Mouse (Mus musculus) heart, embryonic 10.5 days (tissue): ENCODE data around the gene Baz1b. TPM values are rescaled to one million over a fixed set of nuclear protein-coding genes. Genes with fewer than 3 reads are reported as not detected.

Experiments
- DNase-seq: peaks from one replicate; pipeline ENCODE4 v3.0.0-alpha.2; 2017; ENCODE audit warnings: low spot score
- H3K27ac ChIP-seq: fragments of 300-500 bp; sonication (generic); 2 replicates; pipeline ENCODE4 v1.5.1; 2016; ENCODE audit warnings: mild to moderate bottlenecking
- H3K27me3 ChIP-seq: fragments of 300-500 bp; sonication (generic); 2 replicates; pipeline ENCODE4 v1.6.1; 2016; ENCODE audit warnings: mild to moderate bottlenecking; ENCODE audit not compliant: poor library complexity, insufficient read depth, severe bottlenecking
- H3K36me3 ChIP-seq: fragments of 300-500 bp; sonication (generic); 2 replicates; pipeline ENCODE4 v1.6.1; 2016; ENCODE audit warnings: mild to moderate bottlenecking, moderate library complexity
- H3K4me1 ChIP-seq: fragments of 300-500 bp; sonication (generic); 2 replicates; pipeline ENCODE4 v1.6.1; 2016; ENCODE audit warnings: mild to moderate bottlenecking
- H3K4me3 ChIP-seq: fragments of 300-500 bp; sonication (generic); 2 replicates; pipeline ENCODE4 v1.5.1; 2016; ENCODE audit warnings: mild to moderate bottlenecking, moderate library complexity
- H3K9me3 ChIP-seq: fragments of 300-500 bp; sonication (generic); 2 replicates; pipeline ENCODE4 v1.6.1; 2016; ENCODE audit warnings: mild to moderate bottlenecking, moderate library complexity
- WGBS: fragments of 180-500 bp; shearing (Covaris S2); methylation state at CpG from one replicate; pipeline ENCODE4 v1.1.7; 2016; 5-methylcytosine and 5-hydroxymethylcytosine counted together
- polyA plus RNA-seq: library from polyadenylated mRNA; unstranded; fragments of >200 nt; fragmentation: Nextera tagmentation; extraction: Ambion mirVana; gene quantifications from 2 replicates; pipeline ENCODE4 v1.2.1, GENCODE M21; 2016

Gene Baz1b
- polyA plus RNA-seq, 1 experiment from 2014 or later = 44.4 TPM

DNA sequence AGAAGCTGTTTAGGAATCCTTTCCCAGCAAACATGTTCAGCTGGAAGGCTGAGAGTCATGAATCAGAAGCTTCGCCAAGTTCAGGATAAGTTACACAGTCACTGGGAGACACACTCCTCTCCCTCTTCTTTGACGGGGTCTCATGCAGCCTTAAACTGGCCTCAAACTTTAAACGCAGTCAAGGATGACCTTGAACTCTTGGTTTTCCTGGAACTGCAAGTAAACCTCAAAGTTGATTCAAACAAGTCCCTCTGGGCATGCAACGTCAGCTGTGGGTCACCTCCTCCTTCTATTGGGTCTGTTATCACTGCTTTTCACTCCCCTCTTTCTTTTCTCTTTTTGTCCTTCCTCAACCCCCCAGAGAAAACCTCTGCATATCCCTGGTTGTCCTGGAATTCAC, 20.2 kb upstream of the Baz1b start:
- WGBS = 80% methylated on average over 4 of the region's 4 CpGs
- no peak overlapping the region for H3K4me3 ChIP-seq
- H3K27ac ChIP-seq = no peak overlapping the region
- no peaks in the 10 kb centered on the region for H3K9me3 ChIP-seq
- no peaks in the 10 kb centered on the region for H3K27me3 ChIP-seq
- no peak for DNase-seq
- peaks cover 15% of the 10 kb centered on the region for H3K4me1 ChIP-seq
- peaks cover 28% of the 10 kb centered on the region for H3K36me3 ChIP-seq

DNA sequence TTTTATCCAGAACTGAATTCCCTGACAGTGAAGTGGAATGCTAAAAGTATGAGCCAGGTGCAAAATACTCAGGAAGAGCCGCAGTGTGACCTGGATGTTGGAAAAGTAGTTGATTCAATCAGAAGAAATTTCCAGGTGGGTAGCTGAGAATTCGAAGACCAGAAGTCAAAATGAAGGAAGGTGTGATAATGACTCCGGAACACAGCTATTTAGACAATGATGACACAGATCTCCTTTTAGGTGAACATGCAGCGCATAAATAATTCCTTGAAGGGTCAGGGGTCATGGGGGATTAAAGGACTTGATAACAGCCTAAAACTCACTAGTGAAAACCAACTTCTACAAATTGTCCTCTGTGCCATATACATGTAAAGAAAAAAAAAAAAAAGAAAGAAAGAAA, 19.6 kb upstream of the Baz1b start:
- no peaks in the 10 kb centered on the region for H3K27me3 ChIP-seq
- peaks cover 28% of the 10 kb centered on the region for H3K36me3 ChIP-seq
- H3K4me3 ChIP-seq = no peak overlapping the region
- 94% methylated on average over 4 of the region's 4 CpGs for WGBS
- H3K27ac ChIP-seq = no peak overlapping the region
- no peak for DNase-seq
- peaks cover 15% of the 10 kb centered on the region for H3K4me1 ChIP-seq
- H3K9me3 ChIP-seq = no peaks in the 10 kb centered on the region

DNA sequence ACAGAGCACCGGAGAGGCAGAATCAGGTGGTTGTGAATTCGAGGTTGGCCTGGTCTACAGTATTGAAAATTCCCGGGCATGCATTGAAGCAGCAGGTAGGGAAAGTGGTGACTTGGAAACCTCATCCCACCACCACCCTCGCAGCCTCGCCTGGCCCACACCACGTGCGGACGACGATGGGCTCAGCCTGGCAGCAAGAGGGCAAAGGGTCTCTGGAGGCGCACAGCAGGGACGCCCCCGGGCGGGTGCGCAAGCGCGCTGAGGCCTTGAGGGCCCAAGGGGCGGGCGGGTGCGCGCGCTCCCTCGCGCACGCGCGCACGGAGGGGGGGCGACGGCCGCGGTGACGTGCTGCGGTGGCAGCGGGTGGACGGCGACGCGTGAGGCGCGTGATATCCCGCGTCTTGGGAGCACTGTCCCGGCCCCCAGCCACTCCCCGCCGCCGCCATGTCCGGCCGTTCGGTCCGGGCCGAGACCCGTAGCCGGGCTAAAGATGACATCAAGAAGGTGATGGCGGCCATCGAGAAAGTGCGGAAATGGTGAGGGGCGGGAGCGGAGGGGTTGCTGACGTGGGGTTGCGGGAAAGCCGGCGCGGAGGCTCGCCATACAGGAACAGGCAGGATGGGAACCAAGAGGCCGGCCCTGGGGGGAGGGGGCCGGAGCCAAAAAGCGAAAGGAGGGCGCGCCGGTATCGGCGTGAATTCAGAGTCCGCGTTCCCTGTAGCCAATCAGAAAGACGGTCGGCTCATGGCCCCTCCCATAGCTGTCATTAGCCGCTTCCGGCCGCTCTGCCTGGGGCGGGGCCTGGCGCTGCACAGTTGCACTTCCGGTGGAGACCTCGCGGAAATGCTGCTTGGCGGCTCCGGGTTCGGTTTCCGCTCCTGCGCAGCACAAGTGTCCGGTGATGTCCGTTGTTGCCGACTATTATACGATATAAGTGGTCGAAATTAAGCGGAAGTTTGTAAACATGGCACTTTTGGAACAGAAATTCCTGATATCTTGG, 18.7 kb upstream of the Baz1b start, which contains the start of gene Bcl7b:
TSS of gene Bcl7b (plus strand) at position 221 of the 1,000 bp plus-strand sequence.
- peak within 1 kb of the TSS; percentile 99 for H3K27ac ChIP-seq
- H3K4me3 ChIP-seq = peak within 1 kb of the TSS; percentile 78
- peaks cover 15% of the 10 kb centered on the region for H3K4me1 ChIP-seq
- no peaks in the 10 kb centered on the region for H3K27me3 ChIP-seq
- H3K36me3 ChIP-seq = peaks cover 30% of the 10 kb centered on the region
- no peaks in the 10 kb centered on the region for H3K9me3 ChIP-seq
- WGBS = 2% methylated on average over 92 of the region's 95 CpGs
- DNase-seq = peak; percentile 99

DNA sequence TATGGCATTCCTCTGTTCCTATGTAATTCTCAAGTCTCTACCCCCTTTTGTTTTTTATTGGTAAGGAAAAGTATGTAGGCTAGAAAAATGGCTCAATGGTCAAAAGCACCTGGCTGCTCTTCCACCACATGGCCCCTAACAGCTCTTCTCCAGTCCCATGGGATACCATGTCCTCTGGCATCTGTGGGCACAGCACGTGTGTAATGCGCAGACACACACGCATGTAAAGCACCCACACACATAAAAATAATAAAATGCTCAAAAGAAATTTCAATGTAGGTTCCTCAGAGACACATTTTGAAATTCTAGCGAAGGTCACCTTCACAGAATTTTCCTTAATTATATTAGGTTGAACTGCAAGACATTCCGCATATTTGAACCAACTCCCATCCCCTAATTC, 17.6 kb upstream of the Baz1b start:
- Histone ChIP-seq H3K27ac (peak overlapping the region; percentile 99), H3K4me3 (peak overlapping the region; percentile 78), H3K4me1 (peaks cover 15% of the 10 kb centered on the region), H3K9me3 (no peaks in the 10 kb centered on the region), H3K27me3 (no peaks in the 10 kb centered on the region), H3K36me3 (peaks cover 35% of the 10 kb centered on the region)
- 89% methylated on average over 5 of the region's 5 CpGs for WGBS
- DNase-seq = no peak

DNA sequence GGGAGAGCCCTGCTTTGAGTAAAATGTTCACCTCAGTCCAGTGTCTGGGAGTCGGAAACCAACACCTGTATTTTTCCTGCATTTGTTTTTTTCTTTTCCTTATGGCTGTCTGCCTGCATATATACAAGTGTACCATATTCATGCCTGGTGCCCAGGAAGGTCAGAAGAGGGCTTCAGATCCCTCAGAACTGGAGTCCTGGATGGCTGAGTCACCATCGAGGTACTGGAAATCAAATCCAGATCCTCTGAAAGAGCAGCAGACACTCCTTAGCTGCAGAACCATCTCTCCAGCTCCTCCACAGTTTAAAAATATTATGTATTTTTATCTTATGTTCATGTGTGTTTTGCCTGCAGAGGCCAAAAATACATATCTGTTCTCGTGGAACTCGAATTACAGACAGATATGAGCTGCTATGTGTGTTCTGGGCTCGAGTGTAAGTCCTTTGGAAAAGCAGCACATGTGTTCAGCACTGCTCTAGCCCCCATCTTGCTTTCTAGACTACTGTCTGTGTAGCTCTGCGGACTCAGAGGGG, 15.3 kb upstream of the Baz1b start:
- Histone ChIP-seq H3K36me3 (peaks cover 53% of the 10 kb centered on the region), H3K4me3 (no peak overlapping the region), H3K9me3 (no peaks in the 10 kb centered on the region), H3K27me3 (no peaks in the 10 kb centered on the region), H3K4me1 (peaks cover 15% of the 10 kb centered on the region), H3K27ac (no peak overlapping the region)
- 94% methylated on average over 6 of the region's 6 CpGs for WGBS
- no peak for DNase-seq

DNA sequence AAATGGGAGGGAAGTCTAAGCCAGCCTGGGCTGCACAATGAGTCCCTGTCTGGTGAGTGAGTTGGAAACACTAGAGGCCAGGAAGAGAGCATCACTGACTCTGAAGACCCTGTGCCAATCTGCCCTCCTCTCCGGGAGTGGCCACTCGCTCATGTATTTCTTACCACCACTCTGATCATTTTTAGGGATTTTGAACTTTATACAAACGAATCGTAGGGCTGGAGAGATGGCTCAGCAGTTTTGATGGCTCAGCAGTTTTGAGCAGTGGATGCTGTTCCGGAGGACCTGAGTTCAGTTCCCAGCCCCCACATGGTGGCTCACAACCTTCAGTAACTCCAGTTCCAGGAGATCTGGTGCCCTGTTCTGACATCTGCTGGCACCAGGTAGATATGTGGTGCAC, 14.1 kb upstream of the Baz1b start:
- Histone ChIP-seq H3K27me3 (no peaks in the 10 kb centered on the region), H3K9me3 (no peaks in the 10 kb centered on the region), H3K4me1 (peaks cover 13% of the 10 kb centered on the region), H3K27ac (no peak overlapping the region), H3K36me3 (peaks cover 66% of the 10 kb centered on the region), H3K4me3 (no peak overlapping the region)
- DNase-seq = no peak
- 94% methylated on average over 5 of the region's 5 CpGs for WGBS

DNA sequence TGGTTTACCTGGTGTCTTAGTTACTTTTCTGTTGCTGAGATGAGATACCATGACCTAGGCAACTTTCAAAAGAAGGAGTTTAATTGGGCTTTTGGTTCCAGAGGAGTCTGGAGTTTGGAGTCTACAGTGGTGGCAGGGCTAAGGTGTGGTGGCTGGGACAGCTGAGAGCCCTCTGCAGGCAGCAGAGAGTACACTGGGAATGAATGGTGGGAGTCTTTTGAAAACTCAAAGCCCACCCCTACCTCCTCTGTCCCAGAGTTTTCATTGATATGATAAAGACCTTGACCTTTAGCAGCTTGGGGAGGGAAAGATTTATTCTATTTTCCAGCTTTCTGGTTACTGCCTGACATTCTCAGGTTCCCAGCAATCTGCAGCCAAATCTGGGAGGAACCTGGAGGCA, 12.0 kb upstream of the Baz1b start:
- peaks cover 86% of the 10 kb centered on the region for H3K36me3 ChIP-seq

DNA sequence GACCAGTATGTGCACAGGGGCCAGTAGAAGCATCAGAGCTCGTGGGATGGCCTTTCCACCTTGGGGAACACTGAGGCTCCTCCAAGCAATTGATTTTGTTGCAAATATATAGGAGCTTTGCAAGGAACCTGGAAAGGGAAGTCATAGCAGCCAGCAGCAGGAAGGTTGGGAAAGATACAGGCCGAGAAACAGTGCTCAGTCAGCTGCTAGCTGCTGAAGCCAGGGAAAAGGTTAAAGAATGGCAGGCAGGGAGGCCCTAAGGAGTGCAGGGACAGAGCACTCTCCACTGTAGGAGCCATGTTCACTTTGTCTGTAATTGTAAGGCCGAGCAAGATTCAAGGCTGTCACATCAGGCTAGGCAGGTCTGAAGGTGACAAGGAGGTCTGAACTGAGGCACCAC, 8.5 kb upstream of the Baz1b start:
- Histone ChIP-seq H3K27me3 (no peaks in the 10 kb centered on the region), H3K27ac (peak overlapping the region; percentile 47; the same call in 1 of the 2 replicates), H3K9me3 (no peaks in the 10 kb centered on the region), H3K4me3 (no peak overlapping the region), H3K36me3 (peaks cover 88% of the 10 kb centered on the region), H3K4me1 (no peaks in the 10 kb centered on the region)
- 74% methylated on average over 3 of the region's 3 CpGs for WGBS
- DNase-seq = no peak

More for the DNA sequence above, 12.0 kb upstream of the Baz1b start:
- H3K27me3 ChIP-seq = no peaks in the 10 kb centered on the region
- H3K27ac ChIP-seq = no peak overlapping the region
- 0 out of 2 replicates have a peak, but pooled peaks cover under 1% of the 10 kb centered on the region for H3K4me1 ChIP-seq
- no peak for DNase-seq
- no peak overlapping the region for H3K4me3 ChIP-seq
- H3K9me3 ChIP-seq = no peaks in the 10 kb centered on the region

DNA sequence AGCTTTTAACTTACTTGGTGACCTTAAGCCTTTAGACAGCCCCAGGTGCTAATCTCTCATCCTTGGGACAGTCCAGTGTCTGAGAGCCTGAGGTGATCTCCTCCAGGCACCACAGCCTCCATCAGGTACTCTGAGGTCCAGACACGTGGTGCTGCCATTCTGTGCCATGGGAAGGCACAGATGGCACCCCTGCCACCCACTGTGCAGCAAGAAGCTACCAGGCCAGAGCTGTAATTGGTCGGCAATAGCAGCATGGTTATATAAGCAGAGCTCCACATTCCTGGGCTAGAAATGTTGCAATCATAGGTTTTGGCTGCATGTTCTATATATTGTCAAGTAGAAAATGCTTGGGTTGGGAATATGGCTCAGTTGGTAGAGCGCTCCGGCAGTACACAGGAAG, 8.1 kb upstream of the Baz1b start:
- H3K27me3 ChIP-seq = no peaks in the 10 kb centered on the region
- no peaks in the 10 kb centered on the region for H3K4me1 ChIP-seq
- H3K9me3 ChIP-seq = no peaks in the 10 kb centered on the region
- H3K36me3 ChIP-seq = peaks cover 83% of the 10 kb centered on the region
- no peak overlapping the region for H3K4me3 ChIP-seq
- no peak overlapping the region for H3K27ac ChIP-seq
- 88% methylated on average over 4 of the region's 4 CpGs for WGBS
- DNase-seq = no peak

DNA sequence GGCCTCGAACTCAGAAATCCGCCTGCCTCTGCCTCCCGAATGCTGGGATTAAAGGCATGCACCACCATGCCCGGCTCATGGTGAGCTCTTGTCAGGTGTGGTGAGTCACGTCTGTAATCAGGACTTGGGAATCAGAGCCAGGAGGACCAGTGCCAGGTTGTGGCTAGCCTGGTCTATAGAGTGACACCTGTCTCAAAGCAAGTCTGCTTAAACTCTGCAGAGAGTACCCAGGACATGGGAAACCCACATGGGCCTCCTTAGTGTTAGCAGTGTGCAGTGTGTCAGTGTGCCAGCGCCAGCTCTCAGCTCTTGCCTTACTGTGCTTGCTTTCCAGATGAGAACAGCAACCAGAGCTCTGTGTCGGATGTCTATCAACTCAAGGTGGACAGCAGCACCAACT, 7.4 kb upstream of the Baz1b start:
- DNase-seq = no peak
- H3K27ac ChIP-seq = no peak overlapping the region
- no peaks in the 10 kb centered on the region for H3K9me3 ChIP-seq
- H3K36me3 ChIP-seq = peaks cover 78% of the 10 kb centered on the region
- H3K4me1 ChIP-seq = no peaks in the 10 kb centered on the region
- H3K27me3 ChIP-seq = no peaks in the 10 kb centered on the region
- no peak overlapping the region for H3K4me3 ChIP-seq
- WGBS = 89% methylated on average over 7 of the region's 7 CpGs

DNA sequence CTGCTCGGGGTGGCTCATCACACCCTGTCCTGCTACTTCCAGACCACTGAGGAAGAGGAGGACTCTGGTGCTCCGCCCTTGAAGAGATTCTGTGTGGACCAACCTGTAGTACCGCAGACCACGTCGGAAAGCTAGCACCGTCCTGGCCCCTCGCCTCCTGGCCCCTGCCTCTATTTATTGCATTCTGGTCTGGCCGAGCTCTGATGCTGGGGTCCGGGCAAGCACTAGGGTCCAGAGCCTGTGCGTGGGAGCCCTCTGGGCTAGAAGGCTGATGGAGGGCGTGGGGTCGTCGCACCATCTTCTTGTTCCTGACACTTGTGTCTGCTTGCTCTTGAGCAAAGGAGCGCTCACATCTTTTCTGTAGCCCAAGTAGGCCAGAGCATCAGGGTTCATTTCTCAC, 6.3 kb upstream of the Baz1b start:
- Histone ChIP-seq H3K9me3 (no peaks in the 10 kb centered on the region), H3K4me3 (no peak overlapping the region), H3K4me1 (no peaks in the 10 kb centered on the region), H3K27ac (no peak overlapping the region), H3K36me3 (peaks cover 71% of the 10 kb centered on the region), H3K27me3 (no peaks in the 10 kb centered on the region)
- DNase-seq = no peak
- WGBS = 92% methylated on average over 14 of the region's 14 CpGs

DNA sequence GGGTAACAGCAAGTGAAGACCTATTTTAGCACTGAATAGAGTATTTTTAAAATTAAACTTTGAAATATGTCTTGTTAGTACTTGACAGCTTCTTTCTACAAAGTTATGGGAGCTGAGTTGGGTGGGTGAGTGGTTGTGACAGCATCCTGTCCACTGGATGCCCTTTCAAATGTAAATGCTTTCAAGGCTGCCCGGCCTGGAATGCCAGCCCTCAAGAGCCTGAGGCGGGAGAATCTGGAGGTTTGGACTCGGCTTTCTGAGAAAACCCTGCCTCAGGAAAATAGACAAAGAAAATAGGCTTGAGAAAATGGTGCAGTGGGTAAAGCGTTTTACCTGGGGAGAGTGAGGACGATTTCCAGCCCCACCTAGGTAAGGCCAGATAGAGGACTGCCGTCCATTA, 5.3 kb upstream of the Baz1b start:
- Histone ChIP-seq H3K4me3 (no peak overlapping the region), H3K4me1 (no peaks in the 10 kb centered on the region), H3K27ac (no peak overlapping the region), H3K36me3 (peaks cover 66% of the 10 kb centered on the region), H3K27me3 (no peaks in the 10 kb centered on the region), H3K9me3 (no peaks in the 10 kb centered on the region)
- WGBS = 80% methylated on average over 6 of the region's 6 CpGs
- DNase-seq = no peak

DNA sequence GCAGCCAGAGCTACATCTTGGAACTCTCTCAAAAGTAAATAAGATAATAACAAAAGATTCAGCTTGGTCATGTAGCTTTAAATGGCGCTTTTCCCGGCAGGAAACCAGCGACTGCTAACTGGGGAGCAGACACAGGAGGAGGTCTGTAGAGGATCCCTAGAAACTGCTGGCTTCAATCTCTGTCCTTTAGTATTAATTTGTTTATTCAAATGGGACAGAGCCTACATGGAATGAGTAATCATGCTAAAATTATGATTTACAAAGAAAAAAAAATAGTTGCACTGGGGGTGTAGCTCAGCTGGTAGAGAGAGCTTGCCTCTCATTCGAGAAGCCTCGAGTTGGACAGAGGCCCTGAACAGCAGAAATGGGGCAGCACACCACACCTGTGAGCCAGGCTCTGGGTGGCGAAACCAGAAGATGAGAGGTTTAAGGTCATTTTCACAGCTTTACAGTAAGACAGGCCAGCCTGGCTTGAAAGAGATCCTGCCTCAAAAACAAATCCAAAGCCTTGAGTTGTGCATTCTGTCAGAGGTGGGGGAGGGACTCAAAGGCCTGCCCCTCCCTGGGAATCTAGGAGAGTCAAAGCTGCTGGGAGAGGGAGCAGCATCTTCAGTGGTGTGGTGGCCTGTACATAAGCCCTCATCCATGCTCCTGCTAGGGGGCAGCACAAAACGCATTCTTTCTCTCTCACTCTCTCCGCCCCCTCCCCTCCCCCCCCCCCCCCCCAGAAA, 3.8 kb upstream of the Baz1b start:
- Histone ChIP-seq H3K27ac (no peak overlapping the region), H3K4me3 (no peak overlapping the region), H3K4me1 (no peaks in the 10 kb centered on the region), H3K9me3 (no peaks in the 10 kb centered on the region), H3K36me3 (peaks cover 51% of the 10 kb centered on the region), H3K27me3 (no peaks in the 10 kb centered on the region)
- no peak for DNase-seq
- 58% methylated on average over 8 of the region's 8 CpGs for WGBS
